Mouse (Mus musculus): Measurements from ENCODE around the gene Dach1.

DNA sequence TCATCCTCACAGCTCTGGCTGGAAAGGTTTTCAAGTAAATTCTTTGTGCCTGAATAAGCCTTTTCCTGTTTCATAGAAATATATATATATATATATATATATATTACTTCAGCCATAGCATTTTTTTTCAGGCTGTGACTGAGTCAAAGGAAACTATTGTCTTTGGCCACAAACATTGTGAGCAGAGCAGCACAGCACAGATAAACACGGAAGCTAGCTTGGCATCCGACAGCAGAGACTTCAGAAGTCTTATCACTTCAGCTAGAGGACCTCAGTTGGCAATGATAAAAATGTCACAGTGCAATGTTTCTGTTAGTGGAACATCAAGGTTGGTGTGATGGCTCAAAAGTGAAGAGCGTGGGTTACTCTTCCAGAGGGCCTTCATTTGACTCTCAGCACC is 186.3 kb downstream of the Dach1 start:
- TF ChIP-seq CTCF (IDR thresholded peaks at IDR 0.05; ENCODE audit: borderline replicate concordance, insufficient read depth, low read depth, low read length), result no peak
- no peak for TF ChIP-seq POLR2A (IDR thresholded peaks at IDR 0.05; ENCODE audit: borderline replicate concordance, insufficient read depth, low read length)

Data from cerebellum, adult 2 months (tissue).